Mouse (Mus musculus) mesoderm, embryonic 11.5 days (tissue): ENCODE measurements at regions not wholly inside any gene's neighbourhood (a gene's known extent, or its start where the extent isn't known, plus 50 kb on each side); places are given as distances from the start of the nearest gene placed in this dataset.

Experiments
- DNase-seq: peaks from one replicate; pipeline ENCODE4 v3.0.0-alpha.2; 2012; ENCODE audit warnings: low read depth, low spot score

DNA sequence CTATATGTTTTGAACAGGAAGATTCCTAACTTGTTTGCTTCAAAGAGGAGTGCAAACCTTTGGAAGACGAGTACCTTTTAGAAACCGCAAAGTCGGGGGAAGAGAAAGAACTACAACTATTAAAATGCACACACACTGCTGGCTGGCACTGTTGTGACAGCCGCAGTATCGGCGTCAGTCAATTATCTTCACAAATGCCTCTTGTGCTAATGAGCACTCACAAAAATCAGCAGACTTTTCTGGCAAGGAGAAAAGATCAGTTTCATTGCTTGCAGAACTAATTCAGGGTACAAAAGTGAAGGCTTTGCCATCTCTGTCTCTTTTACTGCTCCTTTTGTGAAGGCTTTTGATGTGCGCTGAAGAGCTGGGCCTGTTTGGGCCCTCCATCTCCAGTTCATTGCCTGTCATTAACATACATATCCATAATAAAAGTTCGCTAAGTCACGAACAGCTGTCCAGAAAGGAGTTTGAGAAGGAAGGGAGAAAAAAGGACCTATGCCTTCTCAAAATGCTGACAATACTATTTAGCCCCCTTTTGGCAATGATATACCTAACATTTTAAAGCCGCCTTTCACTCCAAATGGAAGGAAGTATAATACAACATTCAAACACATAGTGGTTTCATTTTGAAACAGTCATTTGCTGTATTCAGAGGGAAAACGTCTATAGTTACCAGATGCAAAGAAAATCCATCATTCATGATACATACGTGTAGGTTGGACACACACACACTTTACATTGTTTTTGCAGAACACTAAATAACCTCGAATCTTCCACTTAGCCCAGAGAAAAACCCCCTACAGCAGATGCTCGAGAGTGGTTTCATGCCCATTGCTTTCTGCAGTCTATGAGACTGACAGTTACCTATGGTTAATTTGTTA, 186.6 kb upstream of the Sp8 start:
- DNase-seq: peak; percentile 39

DNA sequence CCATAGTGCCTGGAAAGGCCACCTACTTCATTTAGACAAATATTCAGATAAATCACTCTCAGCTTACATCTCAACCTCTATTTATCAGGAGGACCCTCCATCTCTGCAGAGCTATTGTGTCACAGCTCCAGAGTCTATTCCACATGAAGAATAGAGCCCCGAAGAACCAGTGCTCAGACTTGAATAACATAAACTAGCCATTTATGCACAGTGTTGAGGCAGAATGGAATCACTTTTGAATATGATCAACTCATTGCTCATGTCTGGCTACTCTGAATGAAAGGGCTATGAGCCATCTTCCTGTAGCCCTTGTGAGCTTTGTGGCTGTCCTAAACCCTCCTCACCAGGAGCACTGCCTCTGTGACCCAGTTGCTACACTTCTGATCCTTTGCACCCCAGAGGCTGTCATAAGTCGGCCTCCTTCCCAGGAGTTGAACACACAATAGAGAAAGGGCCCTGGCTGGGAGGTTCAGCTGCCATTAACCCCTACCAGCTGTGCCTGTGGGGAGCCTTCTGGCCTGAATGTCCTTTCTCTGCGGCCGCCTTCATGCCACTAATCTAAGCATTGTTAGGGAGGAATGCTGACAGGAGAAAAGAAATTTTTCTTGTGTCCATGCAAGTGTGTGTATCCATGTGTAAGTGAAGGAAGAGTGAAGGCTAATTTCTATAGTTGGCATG, 195.5 kb upstream of the Sp8 start:
- DNase-seq: peak; percentile 77

DNA sequence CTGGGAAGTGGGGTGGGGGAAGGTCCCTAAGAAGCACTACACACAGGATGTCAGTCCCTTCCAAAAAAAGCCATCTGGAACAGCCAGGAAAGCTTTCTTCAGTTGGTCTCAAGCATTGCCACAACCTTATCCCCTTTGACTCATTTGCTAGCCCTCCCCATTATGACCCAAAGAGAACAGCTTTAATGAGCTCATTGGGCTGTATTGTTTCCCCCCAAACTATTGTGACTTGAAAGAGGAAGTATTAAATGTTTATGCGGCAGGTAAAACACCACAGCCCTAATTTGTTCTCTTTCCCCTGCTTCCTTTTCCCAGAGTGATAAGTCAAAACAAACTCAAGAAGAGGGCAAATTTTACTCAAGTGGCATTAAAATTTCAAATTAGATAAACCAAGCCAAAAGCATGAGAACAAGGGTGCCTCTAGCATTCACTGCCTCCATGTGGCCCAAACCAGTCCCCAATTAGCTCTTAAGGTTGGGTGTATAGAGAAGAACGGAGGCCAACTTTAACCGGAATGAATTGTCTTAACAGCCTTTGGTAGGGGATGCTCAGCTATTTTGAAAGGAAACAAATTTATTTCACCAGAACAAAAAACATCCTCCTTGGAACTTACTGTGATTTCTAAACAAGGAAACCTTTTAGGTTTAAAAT, 196.7 kb upstream of the Sp8 start:
- no peak for DNase-seq

GRCm38 (mm10) chr12:118648673-118649072, 197.5 kb upstream of the Sp8 start:
- no peak for DNase-seq

DNA sequence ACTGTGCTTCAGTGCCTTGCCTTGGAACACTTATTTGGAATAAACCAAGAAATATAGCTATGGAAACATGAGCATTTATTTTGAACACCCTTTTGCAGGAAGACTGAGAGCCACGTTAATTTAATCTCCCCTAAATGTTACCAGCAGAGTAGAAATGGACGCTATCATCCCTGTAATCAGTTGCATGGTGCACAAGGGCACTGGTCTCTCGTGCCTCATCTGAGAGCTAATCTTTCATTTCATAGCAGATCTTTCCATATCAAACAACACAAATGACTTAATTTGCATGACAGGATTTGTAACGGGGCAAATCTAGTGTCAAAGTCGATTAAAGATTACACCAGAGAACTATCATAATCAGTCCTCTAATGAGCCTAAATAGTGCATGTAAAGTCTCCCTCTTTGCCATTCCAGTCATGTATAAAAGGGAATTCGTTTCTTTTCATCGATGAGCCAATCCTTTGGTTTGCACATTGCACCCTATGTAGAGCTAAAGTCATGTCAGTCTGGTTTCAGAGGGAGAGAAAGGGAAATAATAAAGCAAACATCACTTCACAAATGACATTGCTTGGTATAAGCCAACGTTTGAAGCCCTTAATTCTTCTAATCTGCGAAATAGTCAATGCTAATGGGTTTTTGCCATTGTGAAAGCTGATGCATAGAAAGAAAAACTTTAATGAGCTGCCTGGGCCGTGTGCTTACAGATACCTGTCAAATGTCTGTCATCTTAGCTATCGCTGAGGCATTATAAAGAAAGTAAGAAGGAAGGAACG, 198.7 kb upstream of the Sp8 start:
- DNase-seq: no peak

DNA sequence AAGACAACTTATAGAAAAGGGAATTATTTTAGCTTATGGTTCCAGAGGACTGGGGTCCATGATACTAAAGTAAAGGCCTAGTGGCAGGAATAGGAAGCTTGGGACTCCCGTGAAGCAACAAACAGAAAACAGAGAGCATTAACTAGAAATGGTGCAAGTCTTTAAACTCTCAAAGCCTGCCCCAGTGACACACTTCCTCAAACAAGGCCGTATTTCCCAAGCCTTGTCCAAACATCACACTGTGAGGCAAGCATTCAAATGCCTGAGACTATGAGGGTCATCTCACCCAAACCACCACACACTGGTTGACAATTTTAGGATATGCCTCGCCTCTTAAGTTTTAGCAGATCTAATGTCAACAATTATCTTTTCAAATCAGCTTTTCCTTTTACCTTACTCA, 205.2 kb upstream of the Sp8 start:
- no peak for DNase-seq

- DNase-seq: no peak
These were observed 208.9 kb upstream of the Sp8 start for GRCm38 (mm10) chr12:118637214-118637613.

DNA sequence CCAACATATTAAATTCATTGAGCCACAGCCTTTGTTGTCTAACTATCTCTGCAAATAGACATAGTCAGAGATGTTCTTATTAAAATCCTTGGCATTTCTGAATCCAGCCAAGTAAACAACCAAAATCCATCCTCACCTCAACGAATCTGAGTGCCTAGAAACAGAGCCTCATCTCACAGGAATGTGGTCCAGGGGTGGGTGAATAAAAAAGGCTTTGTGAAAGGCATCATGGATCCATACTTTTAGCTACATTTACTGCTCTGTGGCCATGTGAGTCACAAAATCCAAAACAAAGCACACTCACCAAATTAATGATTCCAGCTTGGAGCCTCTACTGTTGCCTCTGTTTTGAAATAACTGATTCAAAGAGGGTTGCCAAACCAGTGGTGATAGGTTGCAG, 210.7 kb upstream of the Sp8 start:
- no peak for DNase-seq

- DNase-seq: no peak
These were observed 215.8 kb upstream of the Sp8 start for GRCm38 (mm10) chr12:118630373-118630772.

GRCm38 (mm10) chr12:118621697-118622485, 224.2 kb upstream of the Sp8 start:
- no peak for DNase-seq

DNA sequence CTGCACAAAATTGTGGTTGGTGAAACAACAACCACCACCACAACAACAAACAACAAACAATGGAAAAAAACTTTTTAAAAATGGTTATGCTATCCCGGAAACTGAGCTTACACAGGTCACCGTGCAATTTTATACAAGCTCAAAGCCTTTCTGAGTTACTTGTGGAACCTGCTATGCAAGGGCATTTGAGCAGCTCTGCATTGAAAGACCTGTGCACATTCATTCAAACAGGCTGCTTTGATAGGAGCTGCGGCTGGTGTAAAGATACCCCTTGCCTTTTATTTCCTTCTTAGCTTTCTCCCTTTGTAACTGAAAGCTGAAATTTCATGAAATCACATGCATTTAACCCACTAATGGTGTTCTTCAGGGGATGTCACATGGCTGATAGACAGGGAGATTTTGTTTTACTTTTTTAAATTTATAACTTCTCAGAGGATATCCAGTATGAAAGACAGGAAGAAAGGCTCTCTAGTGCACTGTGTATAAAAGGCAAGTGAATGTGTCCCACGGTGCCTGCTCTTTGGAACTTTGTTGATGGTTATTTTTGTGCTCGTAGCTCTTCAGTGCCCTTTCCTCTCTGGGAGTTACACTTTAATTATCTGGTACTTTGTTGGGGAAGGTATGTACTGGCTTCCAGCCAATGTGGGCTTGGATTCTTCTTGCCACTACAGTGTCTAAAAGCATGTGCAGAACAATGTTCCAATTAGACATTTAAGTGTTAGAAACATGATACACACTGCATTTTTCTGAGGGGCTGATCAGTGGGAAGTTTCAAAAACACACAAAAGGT, 225.1 kb upstream of the Sp8 start:
- DNase-seq: no peak

GRCm38 (mm10) chr12:118597015-118597414, 249.1 kb upstream of the Sp8 start:
- DNase-seq: no peak

DNA sequence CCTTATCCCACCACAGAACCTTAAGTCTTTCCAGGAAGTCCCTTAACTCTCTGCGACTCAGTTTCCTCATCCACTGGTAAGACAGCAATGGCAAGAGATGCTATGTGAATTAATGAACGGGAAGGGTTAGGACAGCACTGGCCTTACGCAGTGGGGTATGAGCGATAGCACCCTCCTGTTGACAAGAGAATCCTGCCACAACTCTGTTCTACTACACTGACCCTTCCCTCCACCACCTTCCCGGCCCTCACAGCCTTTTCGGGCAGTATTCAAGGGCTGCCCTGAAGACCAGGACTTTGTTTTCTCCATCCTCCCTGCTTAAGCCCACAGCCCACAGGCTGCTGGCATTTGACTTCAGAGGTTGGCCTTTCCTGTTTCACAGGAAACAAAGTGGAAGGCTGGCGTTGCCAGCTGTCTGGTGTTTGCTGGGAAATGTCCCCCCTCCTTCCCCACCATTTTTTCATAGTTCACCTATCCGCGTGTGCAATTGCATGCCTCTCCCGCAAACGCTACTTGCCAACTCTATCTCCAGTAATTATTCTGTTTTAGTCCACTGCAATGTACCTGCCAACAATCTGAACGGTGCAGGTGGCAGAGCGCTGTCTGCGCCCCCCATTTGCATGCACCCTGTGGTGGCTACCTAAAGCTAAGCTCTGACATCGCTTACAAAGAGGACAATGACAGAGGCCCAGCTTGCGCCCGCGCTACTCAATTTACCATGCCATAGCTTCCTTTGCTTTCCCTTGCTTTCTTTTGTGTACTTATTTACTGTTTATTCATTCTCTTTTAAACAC, 251.2 kb upstream of the Sp8 start:
- DNase-seq: no peak

DNA sequence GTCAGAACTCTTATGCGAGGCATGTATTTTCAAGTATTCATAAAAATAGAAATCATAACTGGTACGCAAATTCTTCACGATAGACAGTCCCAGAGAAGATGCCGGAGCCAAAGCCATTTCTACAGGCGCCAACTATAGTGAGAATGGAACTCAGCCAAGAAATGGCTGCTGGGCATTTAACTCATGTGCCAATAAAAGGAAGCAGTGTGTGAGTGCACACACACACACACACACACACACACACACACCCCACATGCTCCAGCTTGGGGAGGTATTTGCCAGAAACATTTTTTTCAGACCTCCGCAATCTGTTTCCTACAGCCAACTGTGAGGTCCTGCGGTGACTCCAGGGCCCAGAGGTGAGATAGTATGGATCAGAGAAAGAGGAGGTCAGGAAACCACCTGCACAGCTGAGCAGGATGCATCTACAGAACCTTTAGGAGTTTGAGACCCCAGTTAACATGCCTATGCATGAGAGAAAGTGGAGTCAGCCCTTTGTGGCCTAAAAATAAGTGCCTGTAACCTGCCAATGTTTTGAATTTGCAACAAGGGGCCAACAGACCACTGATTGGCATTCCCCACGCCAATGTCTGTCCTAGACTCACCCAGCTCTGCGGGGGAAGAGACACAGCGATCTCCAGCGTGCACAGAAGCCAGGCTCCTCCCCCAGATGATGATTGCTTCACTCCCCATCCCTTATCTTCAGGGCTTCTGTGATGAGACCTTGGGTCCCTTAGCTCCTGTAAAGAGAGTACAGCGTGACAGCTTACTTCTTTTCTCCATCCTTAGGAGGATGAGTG, 262.1 kb upstream of the Sp8 start:
- DNase-seq: no peak

GRCm38 (mm10) chr12:118569811-118570210, 268.6 kb upstream of the Sp4 start:
- DNase-seq: no peak

- DNase-seq: no peak
These were observed 265.4 kb upstream of the Sp4 start for GRCm38 (mm10) chr12:118566681-118567080.

DNA sequence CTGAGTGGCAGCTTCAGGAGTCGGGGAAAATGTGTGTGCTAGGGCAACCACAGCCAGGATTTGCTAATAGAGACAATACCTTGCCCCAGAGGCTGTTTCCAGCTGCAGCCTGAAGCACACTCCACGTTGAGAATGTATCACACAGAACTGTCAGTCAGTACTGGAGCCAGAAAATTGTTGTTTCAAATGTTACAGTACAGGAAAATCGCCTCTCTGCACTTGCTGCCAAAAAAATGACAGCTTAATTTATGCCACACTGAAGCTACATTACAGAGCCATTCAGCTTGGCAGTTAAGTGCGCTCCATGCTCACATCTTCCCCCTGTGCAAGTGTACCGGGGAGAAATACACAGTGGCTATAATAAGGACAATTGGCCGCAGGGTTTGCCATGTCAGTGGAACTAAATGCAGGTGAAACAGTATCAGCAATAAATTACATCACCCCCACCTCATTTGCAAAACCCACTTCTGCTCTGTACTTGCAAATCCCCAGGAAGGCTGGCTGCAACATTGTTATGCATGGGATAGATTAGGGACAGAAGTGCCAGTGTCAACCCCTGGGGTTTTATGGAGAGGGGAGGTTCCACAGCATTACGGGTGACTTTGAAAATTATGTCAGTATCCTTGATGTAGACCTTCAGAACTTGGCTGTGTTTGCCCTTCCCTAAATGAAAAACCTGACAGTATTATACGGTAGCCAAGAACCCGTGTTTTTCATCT, 263.3 kb upstream of the Sp4 start:
- DNase-seq: peak; percentile 46

GRCm38 (mm10) chr12:118562226-118562625, 261.0 kb upstream of the Sp4 start:
- no peak for DNase-seq
